In genomic region chr1:39935616-39936015, GRCm38 (mm10) we compare ENCODE assay signal across 8 mouse cellular contexts. TPM values are rescaled to one million over a fixed set of nuclear protein-coding genes. Genes with fewer than 3 reads are reported as not detected.
DNase-seq lines count a peak whose midpoint lies in the region; ATAC-seq and TF ChIP-seq lines count a peak whose summit lies in the region.

No protein-coding gene starts in this region.

- no peak for DNase-seq in kidney, adult 2 months
- no peak for DNase-seq in kidney, adult 8-10 months
- DNase-seq in midbrain, embryonic 14.5 days, result no peak
- DNase-seq in layer of hippocampus, adult 11-12 months (ENCODE audit: low spot score), result no peak
- DNase-seq in frontal cortex, postnatal 36 days (ENCODE audit: low spot score in 2 of 2), result no peak
- DNase-seq in lung, postnatal 14 days, result no peak

- no peak for TF ChIP-seq POLR2A in kidney, adult 2 months (IDR thresholded peaks at IDR 0.05; ENCODE audit: low read depth, low read length)
- TF ChIP-seq POLR2A in bone marrow, adult 2 months (IDR thresholded peaks at IDR 0.05; ENCODE audit: borderline replicate concordance, control insufficient read depth, low read depth, low read length), result no peak

- H3K4me1 ChIP-seq in kidney, adult 2 months (ENCODE audit: control insufficient read depth, insufficient read depth, low read length), result peaks cover 7% of the 10 kb centered on the region
- peaks cover 4% of the 10 kb centered on the region for H3K4me1 ChIP-seq in bone marrow, adult 2 months (ENCODE audit: control insufficient read depth, insufficient read depth, low read length)
- H3K4me1 ChIP-seq in hindbrain, embryonic 12.5 days, result peaks cover 96% of the 10 kb centered on the region
- H3K4me1 ChIP-seq in midbrain, embryonic 14.5 days (ENCODE audit: control insufficient read depth, insufficient read depth, low read length), result peaks cover 86% of the 10 kb centered on the region

- peak overlapping the region; percentile 18; the same call in 1 of the 2 replicates for H3K4me3 ChIP-seq in kidney, adult 2 months (ENCODE audit: insufficient read depth, low read depth, low read length)
- H3K4me3 ChIP-seq in bone marrow, adult 2 months (replicated peaks; ENCODE audit: control insufficient read depth, low read depth, low read length), result peak overlapping the region; percentile 20
- H3K4me3 ChIP-seq in hindbrain, embryonic 12.5 days, result peak overlapping the region; percentile 24
- peak overlapping the region; percentile 22 for H3K4me3 ChIP-seq in midbrain, embryonic 14.5 days (replicated peaks; ENCODE audit: low read depth, low read length)

- WGBS in kidney, adult 2 months, result 5% methylated on average over 9 of the region's 10 CpGs
- 14% methylated on average over 10 of the region's 10 CpGs for WGBS in bone marrow, adult 2 months
- WGBS in hindbrain, embryonic 12.5 days, result under 1% methylated on average over 10 of the region's 10 CpGs
- WGBS in midbrain, embryonic 14.5 days, result 1% methylated on average over 10 of the region's 10 CpGs

- no peak overlapping the region for H3K27ac ChIP-seq in kidney, adult 2 months (ENCODE audit: insufficient read depth, low read depth, low read length)
- no peak overlapping the region for H3K27ac ChIP-seq in bone marrow, adult 2 months (ENCODE audit: control insufficient read depth, insufficient read depth, low read depth, low read length, poor library complexity)
- no peak overlapping the region for H3K27ac ChIP-seq in hindbrain, embryonic 12.5 days
- H3K27ac ChIP-seq in midbrain, embryonic 14.5 days (replicated peaks; ENCODE audit: low read depth, low read length), result no peak overlapping the region

- H3K9me3 ChIP-seq in hindbrain, embryonic 12.5 days (replicated peaks), result no peaks in the 10 kb centered on the region
- no peaks in the 10 kb centered on the region for H3K9me3 ChIP-seq in midbrain, embryonic 14.5 days (ENCODE audit: control insufficient read depth, low read length)

- peak overlapping the region; percentile 52 for H3K4me2 ChIP-seq in hindbrain, embryonic 12.5 days (replicated peaks)
- H3K4me2 ChIP-seq in midbrain, embryonic 14.5 days (ENCODE audit: low read length), result peak overlapping the region; percentile 48

- no peaks in the 10 kb centered on the region for H3K27me3 ChIP-seq in kidney, adult 2 months (replicated peaks; ENCODE audit: control insufficient read depth, insufficient read depth, low read length)
- no peaks in the 10 kb centered on the region for H3K27me3 ChIP-seq in hindbrain, embryonic 12.5 days
- H3K27me3 ChIP-seq in midbrain, embryonic 14.5 days (ENCODE audit: control insufficient read depth, insufficient read depth, low read length), result no peaks in the 10 kb centered on the region

- no peak overlapping the region for H3K9ac ChIP-seq in hindbrain, embryonic 12.5 days
- peak overlapping the region; percentile 9; the same call in 1 of the 2 replicates for H3K9ac ChIP-seq in midbrain, embryonic 14.5 days (replicated peaks; ENCODE audit: low read length)

- no peak for ATAC-seq in hindbrain, embryonic 12.5 days (ENCODE audit: low FRiP score)
- no peak for ATAC-seq in midbrain, embryonic 14.5 days (ENCODE audit: low FRiP score, low TSS enrichment)

- no peak for TF ChIP-seq CTCF in kidney, adult 2 months (conservative IDR thresholded peaks at IDR 0.05; ENCODE audit: insufficient read depth, insufficient read length, low read depth, low read length)
- TF ChIP-seq CTCF in bone marrow, adult 2 months (IDR thresholded peaks at IDR 0.05; ENCODE audit: control insufficient read depth, insufficient read depth, low read length), result no peak

- H3K36me3 ChIP-seq in kidney, adult 2 months (ENCODE audit: control insufficient read depth, insufficient read depth, low read length), result no peaks in the 10 kb centered on the region
- H3K36me3 ChIP-seq in hindbrain, embryonic 12.5 days, result peaks cover 4% of the 10 kb centered on the region; the same call in 1 of the 2 replicates
- H3K36me3 ChIP-seq in midbrain, embryonic 14.5 days (ENCODE audit: control insufficient read depth, insufficient read depth, low read length), result 0 out of 2 replicates have a peak, but pooled peaks cover 8% of the 10 kb centered on the region

RNA-seq across cellular contexts. Expression of gene Map4k4, which starts 34.9 kb away (rescaled TPM):
- polyA plus RNA-seq in kidney, adult 2 months (2012; rRNA removed), result 28.3 and 29.2 TPM in 2 replicates
- 51.3 and 69.2 TPM in 2 replicates for polyA plus RNA-seq in bone marrow, adult 2 months (2011; ENCODE audit: insufficient read depth, insufficient read length, low replicate concordance, missing spikeins)
- polyA plus RNA-seq in hindbrain, embryonic 12.5 days (2016; fragmentation: Nextera tagmentation; extraction: Ambion mirVana), result 65.6 and 66.2 TPM in 2 replicates
- polyA plus RNA-seq in midbrain, embryonic 14.5 days (2014; fragmentation: Nextera tagmentation; extraction: Ambion mirVana), result 48.9 and 56.7 TPM in 2 replicates
